Mouse (Mus musculus) G1E (cell line): Measurements from ENCODE around the gene Megf8. TPM values are rescaled to one million over a fixed set of nuclear protein-coding genes. Genes with fewer than 3 reads are reported as not detected.

Experiments used
- ATAC-seq: 2 replicates; pipeline ENCODE4 v1.8.0; 2016; ENCODE audit warnings: mild to moderate bottlenecking; ENCODE audit not compliant: insufficient number of reproducible peaks, poor library complexity, low FRiP score, severe bottlenecking; ENCODE audit errors: extremely low read depth
- DNase-seq: peaks from one replicate; pipeline ENCODE4 v3.0.0; 2012; ENCODE audit warnings: low spot score
- H3K27me3 ChIP-seq: 2 replicates; pipeline ENCODE4 v1.6.1; 2012; ENCODE audit warnings: mild to moderate bottlenecking, low read length, inconsistent platforms; ENCODE audit not compliant: insufficient read depth
- H3K36me3 ChIP-seq: replicated peaks from 2 replicates; pipeline ENCODE3; 2012; ENCODE audit warnings: mild to moderate bottlenecking, inconsistent platforms
- H3K4me1 ChIP-seq: 2 replicates; pipeline ENCODE4 v1.6.1; 2012; ENCODE audit warnings: low read depth, low read length, inconsistent platforms, mixed read lengths; ENCODE audit not compliant: insufficient read depth
- H3K4me3 ChIP-seq: 2 replicates; pipeline ENCODE4 v1.5.1; 2012; ENCODE audit warnings: low read depth, mild to moderate bottlenecking, inconsistent platforms, low read length, moderate library complexity, mixed read lengths
- H3K9me3 ChIP-seq: replicated peaks from 2 replicates; pipeline ENCODE4 v1.6.1; 2012; ENCODE audit warnings: inconsistent platforms
- CTCF ChIP-seq: IDR thresholded peaks from 2 replicates; pipeline ENCODE4 v1.5.1; 2012; ENCODE audit warnings: low read depth, low read length, inconsistent platforms, mixed read lengths
- GATA1 ChIP-seq: IDR thresholded peaks from 2 replicates; pipeline ENCODE4 v1.6.1; 2012; ENCODE audit warnings: borderline replicate concordance, low read length, inconsistent platforms, mixed read lengths
- GATA2 ChIP-seq: IDR thresholded peaks from 2 replicates; pipeline ENCODE4 v1.6.1; 2012; ENCODE audit warnings: low read depth, low read length, inconsistent platforms, borderline replicate concordance
- POLR2AphosphoS5 ChIP-seq: IDR thresholded peaks from 2 replicates; pipeline ENCODE4 v1.6.1; 2012; ENCODE audit warnings: low read depth, low read length, inconsistent platforms; ENCODE audit not compliant: insufficient replicate concordance
- TAL1 ChIP-seq: conservative IDR thresholded peaks from 2 replicates; pipeline ENCODE4 v1.6.1; 2012; ENCODE audit warnings: low read depth, low read length, inconsistent platforms, mixed read lengths
- polyA plus RNA-seq: library from polyadenylated mRNA; stranded (reverse); fragments of >175 nt; gene quantifications from 2 replicates; pipeline ENCODE4 v1.2.3, GENCODE M21; 2012
- total RNA-seq, 2 experiments: library from RNA; stranded (forward) in 1 of 2; stranded (reverse) in 1 of 2; fragments of 200-1000 nt in 1 of 2; fragments of >200 nt in 1 of 2; fragmentation: Nextera tagmentation in 1 of 2; gene quantifications; 2 replicates each; pipeline ENCODE4 v1.2.3; 2014 to 2017

Gene Megf8
- total and polyA plus RNA-seq, 3 experiments, result 6.3 to 24.4 (median 14.3) TPM

DNA sequence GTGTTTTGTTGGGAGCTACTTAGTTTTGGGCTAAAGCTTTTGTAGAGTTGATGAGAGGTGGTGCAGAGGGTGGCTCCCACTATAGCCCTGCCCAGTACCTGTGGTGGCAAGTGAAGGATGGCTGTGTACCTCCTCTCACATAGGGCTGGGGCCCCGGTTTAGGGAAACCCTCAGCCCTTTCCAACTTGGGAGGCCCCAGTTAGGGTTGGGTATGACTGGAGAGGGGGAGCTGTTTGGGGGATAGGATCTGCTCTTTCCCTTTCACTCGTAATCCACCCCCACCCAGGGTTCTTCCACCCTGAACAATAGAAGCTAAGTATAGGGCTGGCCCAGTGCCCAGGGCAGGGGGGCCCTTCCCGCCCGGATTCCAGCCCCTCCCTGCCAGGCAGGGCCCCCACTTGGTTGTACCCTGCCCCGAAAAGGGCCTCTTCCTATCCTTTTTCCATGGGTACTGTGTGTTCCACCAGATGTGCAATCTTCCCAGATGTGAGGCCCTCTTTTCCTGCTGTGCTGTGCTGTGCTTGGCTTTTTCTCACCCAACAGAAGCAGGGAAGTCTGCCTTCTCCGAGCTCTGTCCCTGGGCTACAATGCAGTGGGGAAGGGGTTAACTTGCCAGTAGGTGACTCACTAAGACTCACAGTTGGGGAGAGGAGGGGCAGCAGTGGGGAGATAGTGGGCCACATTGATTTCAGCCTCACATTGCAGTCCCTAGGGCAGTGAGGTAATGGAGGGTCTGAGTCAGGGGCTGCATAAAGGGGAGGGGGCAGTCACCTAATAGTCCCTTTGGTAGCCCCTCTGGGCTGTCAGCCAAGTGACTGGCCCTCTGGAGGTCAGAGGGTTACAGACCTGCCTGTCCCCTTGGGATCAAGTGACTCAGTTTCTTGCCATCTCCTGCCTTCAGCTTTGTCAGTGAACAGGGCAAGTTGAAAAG, 36.8 kb upstream of the Megf8 start:
- ATAC-seq (no peak), DNase-seq (no peak)
- Histone ChIP-seq H3K27me3 (no peaks in the 10 kb centered on the region), H3K4me1 (peaks cover 87% of the 10 kb centered on the region), H3K4me3 (peak overlapping the region; percentile 75), H3K36me3 (peaks cover 40% of the 10 kb centered on the region), H3K9me3 (no peaks in the 10 kb centered on the region)
- TF ChIP-seq POLR2AphosphoS5 (no peak), GATA2 (no peak), TAL1 (no peak), CTCF (no peak), GATA1 (no peak)

DNA sequence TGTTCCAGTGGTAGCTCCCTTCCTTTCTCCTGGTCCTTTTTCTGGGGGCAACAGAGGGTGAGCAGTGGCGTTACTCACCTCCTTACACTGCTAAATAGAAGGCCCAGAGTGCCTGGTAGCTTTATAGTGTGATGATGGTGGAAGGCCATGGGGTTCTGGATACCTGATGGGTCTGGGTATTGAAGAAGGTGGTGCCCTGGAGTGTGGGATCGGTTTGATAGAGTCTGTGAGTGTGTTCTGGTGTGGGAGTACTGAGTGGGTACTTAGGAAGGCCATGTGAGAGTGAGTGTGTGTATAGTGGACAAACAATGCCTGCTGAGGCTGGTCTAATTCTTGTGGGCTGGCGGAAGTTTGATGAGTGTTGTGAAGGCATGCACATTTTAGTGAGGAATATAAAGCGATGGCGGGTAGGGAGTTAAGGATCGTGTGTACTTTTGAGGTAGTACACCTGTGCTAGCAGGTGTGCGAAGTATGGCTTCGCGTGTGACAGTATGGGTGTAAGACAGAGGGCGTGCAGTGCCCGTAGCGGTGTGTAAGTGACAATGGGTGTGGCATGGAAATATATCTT, 35.7 kb upstream of the Megf8 start:
- H3K4me1 ChIP-seq, result peaks cover 85% of the 10 kb centered on the region
- peak overlapping the region; percentile 70; the same call in 1 of the 2 replicates for H3K4me3 ChIP-seq
- H3K27me3 ChIP-seq, result no peaks in the 10 kb centered on the region
- H3K9me3 ChIP-seq, result no peaks in the 10 kb centered on the region
- DNase-seq (no peak), ATAC-seq (no peak)
- peaks cover 40% of the 10 kb centered on the region for H3K36me3 ChIP-seq
- TF ChIP-seq POLR2AphosphoS5 (0 out of 2 replicates have a peak, but pooled peaks have one; percentile 55), CTCF (no peak), TAL1 (no peak), GATA1 (no peak)

DNA sequence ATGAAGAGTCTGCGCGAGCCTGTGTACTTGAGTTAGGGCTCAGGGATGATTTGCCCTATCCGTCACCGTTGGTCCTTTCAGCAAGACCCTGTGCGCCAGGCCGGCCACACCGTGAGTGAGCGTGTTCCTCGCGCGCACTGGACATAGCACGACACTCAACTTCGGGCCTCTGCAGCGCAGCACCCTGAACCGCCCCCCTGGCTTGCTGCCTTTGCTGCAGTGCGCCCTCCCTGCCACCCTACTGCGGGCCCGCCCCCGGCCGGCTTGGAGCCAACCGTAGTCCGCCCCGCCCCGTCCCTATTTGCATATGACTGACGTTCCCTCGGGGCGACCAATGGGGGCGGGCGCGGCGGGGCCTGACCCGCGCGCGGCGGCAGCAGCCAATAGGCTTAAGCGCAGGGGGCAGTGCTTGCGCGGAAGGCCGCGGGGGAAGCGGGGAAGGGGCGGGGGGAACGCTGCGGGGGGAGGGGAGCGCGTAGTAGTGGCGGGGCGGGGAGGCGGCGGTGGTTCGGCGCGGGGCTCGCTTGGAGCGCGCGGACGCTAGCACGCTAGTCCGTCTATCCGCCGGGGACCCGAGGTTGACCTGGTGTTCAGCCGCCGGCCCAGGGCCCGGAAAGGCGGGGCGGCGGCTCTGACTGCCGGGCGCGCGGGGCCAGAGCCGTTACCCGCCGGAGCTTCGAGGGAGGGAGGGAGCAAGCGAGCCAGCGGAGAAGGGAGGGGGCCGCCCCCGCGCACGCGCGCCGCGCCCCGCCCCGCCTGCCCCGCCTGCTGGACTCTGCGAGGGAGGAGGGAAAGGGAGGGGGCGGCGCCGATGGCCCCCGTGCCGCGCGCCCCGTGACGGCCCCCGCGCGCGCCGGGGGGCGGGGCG, 35.0 kb upstream of the Megf8 start:
- ATAC-seq, result peak; percentile 67
- peak overlapping the region; percentile 93 for H3K4me3 ChIP-seq
- H3K36me3 ChIP-seq, result peaks cover 43% of the 10 kb centered on the region
- H3K4me1 ChIP-seq, result peaks cover 85% of the 10 kb centered on the region
- H3K27me3 ChIP-seq, result no peaks in the 10 kb centered on the region
- peak; percentile 97 for DNase-seq
- H3K9me3 ChIP-seq, result no peaks in the 10 kb centered on the region
- TF ChIP-seq GATA1 (no peak), POLR2AphosphoS5 (0 out of 2 replicates have a peak, but pooled peaks have one; percentile 5)

DNA sequence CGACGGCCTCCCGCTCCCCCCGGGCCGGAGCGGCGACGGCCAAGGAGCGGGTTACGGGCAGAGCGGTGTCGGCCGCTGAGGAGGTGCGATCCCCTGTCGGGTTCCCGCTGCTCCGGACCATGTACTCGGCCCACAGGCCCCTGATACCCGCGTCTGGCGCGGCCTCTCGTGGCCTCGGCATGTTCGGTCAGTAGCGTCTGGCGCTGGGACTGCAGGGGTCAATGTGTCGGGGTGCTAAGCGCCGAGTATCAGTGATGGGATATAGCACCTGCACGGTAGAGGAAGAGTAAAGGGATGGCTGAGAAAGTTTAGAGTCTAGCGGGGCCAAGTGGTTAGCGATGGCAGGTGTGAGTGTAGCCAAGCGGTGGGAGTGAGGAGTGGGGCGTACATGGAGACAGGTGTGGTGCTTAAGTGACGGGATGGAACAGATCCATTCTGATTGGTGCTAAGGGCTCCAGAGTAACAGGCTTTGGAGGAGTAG, 34.2 kb upstream of the Megf8 start:
- peak overlapping the region; percentile 93 for H3K4me3 ChIP-seq
- TF ChIP-seq GATA2 (no peak), TAL1 (no peak), POLR2AphosphoS5 (no peak), GATA1 (no peak), CTCF (no peak)
- DNase-seq, result no peak
- H3K4me1 ChIP-seq, result peaks cover 84% of the 10 kb centered on the region
- H3K36me3 ChIP-seq, result peaks cover 45% of the 10 kb centered on the region
- no peaks in the 10 kb centered on the region for H3K27me3 ChIP-seq
- ATAC-seq, result no peak
- H3K9me3 ChIP-seq, result no peaks in the 10 kb centered on the region

DNA sequence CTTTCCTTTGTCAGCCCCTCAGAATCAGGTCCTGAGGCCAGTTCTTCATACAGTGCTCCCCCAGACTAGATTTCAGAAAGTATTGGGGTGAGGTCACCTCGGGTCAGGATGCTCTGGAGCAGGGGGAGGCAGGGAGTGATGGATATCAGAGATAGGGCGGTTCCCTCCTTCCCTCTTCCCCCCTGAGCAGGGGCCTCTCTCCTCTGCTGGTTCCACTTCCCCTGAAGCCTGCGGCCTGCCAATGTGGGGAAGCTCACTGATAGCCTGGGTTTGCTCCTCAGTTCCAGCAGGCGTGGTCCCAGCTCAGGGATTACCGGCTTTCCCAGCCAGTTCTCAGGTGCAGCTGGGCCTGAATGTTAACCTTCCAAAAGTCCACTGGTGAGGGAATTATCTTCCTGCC, 33.3 kb upstream of the Megf8 start:
- Histone ChIP-seq H3K9me3 (no peaks in the 10 kb centered on the region), H3K27me3 (no peaks in the 10 kb centered on the region), H3K4me1 (peaks cover 84% of the 10 kb centered on the region), H3K36me3 (peaks cover 54% of the 10 kb centered on the region), H3K4me3 (peak overlapping the region; percentile 93)
- TF ChIP-seq GATA1 (no peak), POLR2AphosphoS5 (no peak), TAL1 (no peak), CTCF (no peak), GATA2 (no peak)
- DNase-seq, result peak; percentile 72
- 0 out of 2 replicates have a peak, but pooled peaks have one; percentile 7 for ATAC-seq

DNA sequence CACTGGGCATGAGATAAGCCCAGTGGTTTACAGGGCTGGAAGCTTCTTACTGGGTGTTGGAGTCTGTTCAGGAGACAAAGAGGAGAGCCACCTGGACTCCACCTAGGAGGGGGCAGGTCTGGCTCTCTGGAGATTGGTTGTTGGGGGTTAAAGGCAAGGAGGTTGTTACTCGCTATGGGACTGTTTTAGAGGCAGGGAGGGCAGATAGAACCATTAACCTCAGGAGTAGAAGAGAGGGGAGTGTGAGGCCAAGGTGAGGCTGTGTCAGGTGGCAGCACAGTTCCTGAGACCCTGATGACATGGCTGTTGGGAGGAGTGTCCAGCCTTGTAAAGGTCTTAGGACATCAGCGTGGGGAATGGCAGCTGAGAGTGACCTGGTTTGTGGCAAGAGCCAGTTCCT, 32.8 kb upstream of the Megf8 start:
- peaks cover 59% of the 10 kb centered on the region for H3K36me3 ChIP-seq

More for the DNA sequence above, 32.8 kb upstream of the Megf8 start:
- DNase-seq, result no peak
- TF ChIP-seq GATA1 (no peak), GATA2 (no peak), POLR2AphosphoS5 (no peak), TAL1 (no peak), CTCF (no peak)
- Histone ChIP-seq H3K4me3 (peak overlapping the region; percentile 93), H3K27me3 (no peaks in the 10 kb centered on the region), H3K9me3 (peaks cover 3% of the 10 kb centered on the region; the same call in 1 of the 2 replicates), H3K4me1 (peaks cover 86% of the 10 kb centered on the region)
- no peak for ATAC-seq
